Mouse (Mus musculus) hindbrain, embryonic 14.5 days (tissue): ENCODE measurements at regions not wholly inside any gene's neighbourhood (a gene's known extent, or its start where the extent isn't known, plus 50 kb on each side); places are given as distances from the start of the nearest gene placed in this dataset.
A peak's percentile ranks its signal among the peaks of the same experiment; 100 is the strongest.

Experiments
- ATAC-seq: fragments of 200-750 bp; cut with Nextera tagmentation; 2 replicates; pipeline ENCODE4 v1.8.0; 2017; ENCODE audit warnings: moderate number of reproducible peaks, mild to moderate bottlenecking, moderate TSS enrichment, moderate library complexity; ENCODE audit not compliant: low FRiP score
- DNase-seq: peaks from one replicate; pipeline ENCODE4 v3.0.0-alpha.2; 2015; ENCODE audit warnings: low spot score
- H3K27ac ChIP-seq: fragments of 300-500 bp; sonication (generic); 2 replicates; pipeline ENCODE4 v1.5.1; 2014; ENCODE audit warnings: mild to moderate bottlenecking, moderate library complexity
- H3K27me3 ChIP-seq: fragments of 300-500 bp; sonication (generic); 2 replicates; pipeline ENCODE4 v1.6.1; 2014; ENCODE audit warnings: mild to moderate bottlenecking, low read length, mixed read lengths; ENCODE audit not compliant: control insufficient read depth, insufficient read depth
- H3K36me3 ChIP-seq: fragments of 300-500 bp; sonication (generic); replicated peaks from 2 replicates; pipeline ENCODE4 v1.6.1; 2014; ENCODE audit not compliant: control insufficient read depth, insufficient read depth
- H3K4me1 ChIP-seq: fragments of 300-500 bp; sonication (generic); replicated peaks from 2 replicates; pipeline ENCODE4 v1.6.1; 2014; ENCODE audit warnings: antibody characterized with exemption, low read length, mixed read lengths; ENCODE audit not compliant: control insufficient read depth, insufficient read depth
- H3K4me2 ChIP-seq: fragments of 300-500 bp; sonication (generic); replicated peaks from 2 replicates; pipeline ENCODE4 v1.6.1; 2014; ENCODE audit warnings: mild to moderate bottlenecking, moderate library complexity
- H3K4me3 ChIP-seq: fragments of 300-500 bp; sonication (generic); replicated peaks from 2 replicates; pipeline ENCODE4 v1.5.1; 2014; ENCODE audit warnings: mild to moderate bottlenecking, low read length
- H3K9ac ChIP-seq: fragments of 300-500 bp; sonication (generic); 2 replicates; pipeline ENCODE4 v1.6.1; 2014
- H3K9me3 ChIP-seq: fragments of 300-500 bp; sonication (generic); 2 replicates; pipeline ENCODE4 v1.6.1; 2016; ENCODE audit warnings: low read length; ENCODE audit not compliant: control insufficient read depth
- WGBS: fragments of 180-500 bp; shearing (Covaris S2); extraction: QIAGEN DNeasy Blood & Tissue Kit; methylation state at CpG from one replicate; pipeline ENCODE4 v1.1.7; 2014; 5-methylcytosine and 5-hydroxymethylcytosine counted together

GRCm38 (mm10) chr10:10270297-10270696 is 201.8 kb downstream of the Adgb start:
- ATAC-seq (no peak), DNase-seq (no peak)
- Histone ChIP-seq H3K9me3 (no peaks in the 10 kb centered on the region), H3K4me3 (no peak overlapping the region), H3K27me3 (no peaks in the 10 kb centered on the region), H3K4me1 (no peaks in the 10 kb centered on the region), H3K27ac (no peak overlapping the region), H3K4me2 (no peak overlapping the region), H3K9ac (no peak overlapping the region), H3K36me3 (no peaks in the 10 kb centered on the region)
- 88% methylated on average over 2 of the region's 2 CpGs for WGBS

GRCm38 (mm10) chr10:10252540-10253318 is 219.4 kb downstream of the Adgb start:
- no peak overlapping the region for H3K4me3 ChIP-seq
- no peaks in the 10 kb centered on the region for H3K9me3 ChIP-seq
- DNase-seq (no peak), ATAC-seq (peak; percentile 48)
- H3K4me2 ChIP-seq: no peak overlapping the region
- no peak overlapping the region for H3K27ac ChIP-seq
- 64% methylated on average over 8 of the region's 8 CpGs for WGBS
- H3K9ac ChIP-seq: no peak overlapping the region
- no peaks in the 10 kb centered on the region for H3K27me3 ChIP-seq
- no peaks in the 10 kb centered on the region for H3K4me1 ChIP-seq
- no peaks in the 10 kb centered on the region for H3K36me3 ChIP-seq

DNA sequence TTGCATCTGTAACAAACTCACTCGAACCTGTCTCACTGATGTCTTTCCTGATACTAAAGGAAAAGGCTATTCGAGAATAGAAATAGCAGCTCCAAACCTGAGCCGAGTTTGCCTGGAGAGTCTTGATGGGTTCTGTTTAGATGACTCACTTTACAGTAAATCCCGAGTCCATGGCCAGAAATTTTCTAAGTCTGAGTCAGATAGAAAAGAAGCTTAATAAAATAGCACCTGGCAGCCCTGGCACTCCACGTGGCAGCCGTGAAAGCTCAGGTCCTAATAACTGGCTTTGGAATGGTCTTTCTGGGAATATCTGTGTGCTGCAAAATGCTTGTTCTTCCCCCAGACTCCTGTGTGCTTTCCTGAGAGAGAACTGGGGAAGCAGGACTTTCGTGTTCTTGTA is 220.0 kb downstream of the Adgb start:
- H3K4me1 ChIP-seq: no peaks in the 10 kb centered on the region
- no peak overlapping the region for H3K27ac ChIP-seq
- ATAC-seq (no peak), DNase-seq (no peak)
- WGBS: 82% methylated on average over 7 of the region's 7 CpGs
- no peak overlapping the region for H3K4me2 ChIP-seq
- H3K4me3 ChIP-seq: no peak overlapping the region
- H3K27me3 ChIP-seq: no peaks in the 10 kb centered on the region
- H3K9me3 ChIP-seq: no peaks in the 10 kb centered on the region
- no peak overlapping the region for H3K9ac ChIP-seq
- H3K36me3 ChIP-seq: no peaks in the 10 kb centered on the region

DNA sequence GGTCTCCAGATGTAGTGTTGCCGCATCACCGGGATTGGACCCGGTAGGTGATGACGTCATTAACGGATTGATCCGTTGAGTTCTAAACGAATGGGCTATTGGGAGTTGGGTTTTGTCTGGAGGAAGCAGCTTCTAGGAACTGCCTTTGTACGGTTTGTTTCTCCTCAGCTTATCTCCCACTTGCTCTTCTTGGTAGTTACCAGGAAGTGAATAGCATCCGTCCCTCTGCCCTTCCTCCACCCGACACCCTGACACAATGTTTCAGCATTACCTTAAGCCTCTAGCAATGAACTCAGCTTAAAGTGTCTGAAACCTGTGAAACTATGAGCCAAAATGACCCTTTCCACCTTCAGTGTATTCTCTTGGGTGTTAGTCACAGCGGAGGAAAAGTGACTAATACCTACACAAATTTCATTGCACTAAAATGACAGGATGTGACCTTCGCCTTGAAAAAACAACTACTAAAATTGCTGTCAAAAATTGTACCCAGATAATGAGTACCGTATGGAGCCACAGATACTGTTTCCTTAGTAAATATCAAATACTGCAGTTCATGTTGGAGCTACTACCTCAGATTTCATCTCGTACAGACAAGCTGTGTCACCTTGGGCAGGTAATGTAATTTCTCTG is 237.1 kb downstream of the Adgb start:
- ATAC-seq (no peak), DNase-seq (no peak)
- Histone ChIP-seq H3K9me3 (no peaks in the 10 kb centered on the region), H3K36me3 (no peaks in the 10 kb centered on the region), H3K9ac (no peak overlapping the region), H3K27ac (no peak overlapping the region), H3K4me3 (no peak overlapping the region), H3K4me2 (no peak overlapping the region), H3K4me1 (no peaks in the 10 kb centered on the region), H3K27me3 (no peaks in the 10 kb centered on the region)
- WGBS: 90% methylated on average over 14 of the region's 14 CpGs

DNA sequence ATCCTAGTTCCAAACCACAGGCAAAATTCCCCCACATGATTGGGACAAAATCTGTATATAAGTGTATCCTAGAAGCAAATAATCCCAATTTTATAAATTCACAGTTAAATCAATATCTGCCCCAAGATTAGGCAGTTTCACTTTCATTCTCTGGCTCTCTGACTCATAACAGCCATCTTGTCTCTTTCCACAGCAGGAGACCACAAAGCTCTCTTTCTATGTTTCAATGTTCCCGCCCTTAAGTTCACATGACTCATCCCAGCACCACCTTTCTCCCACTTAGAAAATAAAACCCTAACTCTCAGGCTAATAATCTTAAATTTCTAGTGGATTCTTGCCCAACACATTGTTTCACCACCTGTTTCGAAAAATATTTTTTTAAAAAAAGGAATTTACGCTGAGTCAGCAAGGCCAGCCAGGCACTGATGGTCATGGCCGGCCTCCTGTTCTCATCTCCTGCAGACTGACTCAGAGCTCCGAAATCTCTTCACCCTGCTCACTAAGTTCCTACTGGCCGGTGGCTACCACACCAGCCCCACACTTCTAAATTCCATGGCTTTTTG is 247.5 kb downstream of the Adgb start:
- no peak overlapping the region for H3K4me2 ChIP-seq
- H3K9me3 ChIP-seq: no peaks in the 10 kb centered on the region
- H3K27ac ChIP-seq: no peak overlapping the region
- H3K9ac ChIP-seq: no peak overlapping the region
- 93% methylated on average over 6 of the region's 6 CpGs for WGBS
- no peak overlapping the region for H3K4me3 ChIP-seq
- no peak for DNase-seq
- no peaks in the 10 kb centered on the region for H3K4me1 ChIP-seq
- no peak for ATAC-seq
- H3K27me3 ChIP-seq: no peaks in the 10 kb centered on the region
- H3K36me3 ChIP-seq: no peaks in the 10 kb centered on the region

GRCm38 (mm10) chr10:10219726-10220125 is 252.4 kb downstream of the Adgb start:
- Histone ChIP-seq H3K4me3 (no peak overlapping the region), H3K9ac (no peak overlapping the region), H3K4me1 (0 out of 2 replicates have a peak, but pooled peaks cover 3% of the 10 kb centered on the region), H3K36me3 (no peaks in the 10 kb centered on the region), H3K4me2 (no peak overlapping the region), H3K27me3 (no peaks in the 10 kb centered on the region), H3K9me3 (no peaks in the 10 kb centered on the region), H3K27ac (no peak overlapping the region)
- DNase-seq: no peak
- 90% methylated on average over 4 of the region's 4 CpGs for WGBS
- ATAC-seq: no peak

- no peak for DNase-seq
- WGBS: 32% methylated on average over 3 of the region's 3 CpGs
Observed at GRCm38 (mm10) chr10:10216892-10217291, 255.2 kb downstream of the Adgb start.

DNA sequence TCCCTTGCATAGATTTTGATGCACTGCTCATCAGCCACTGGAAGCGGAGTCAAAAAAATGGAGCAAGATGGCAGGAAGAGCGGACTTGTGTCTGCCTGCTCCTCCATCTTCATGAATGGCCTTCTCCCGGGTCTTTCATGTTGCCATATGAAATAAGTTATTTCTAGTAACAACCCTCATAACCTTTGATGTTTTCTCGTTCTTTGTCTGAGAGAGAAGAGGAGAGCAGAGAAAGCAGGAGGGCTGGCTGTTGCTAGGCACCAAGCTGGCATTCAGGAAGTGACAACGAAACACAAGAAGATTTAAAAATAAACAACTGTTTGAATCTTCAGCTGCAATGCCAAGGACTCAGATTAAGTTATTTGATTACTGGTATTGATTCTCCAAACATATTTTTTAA is 256.8 kb downstream of the Adgb start:
- 52% methylated on average over 5 of the region's 5 CpGs for WGBS
- Histone ChIP-seq H3K9ac (no peak overlapping the region), H3K4me2 (no peak overlapping the region), H3K4me1 (0 out of 2 replicates have a peak, but pooled peaks cover 3% of the 10 kb centered on the region), H3K27ac (no peak overlapping the region), H3K36me3 (no peaks in the 10 kb centered on the region), H3K4me3 (no peak overlapping the region), H3K9me3 (no peaks in the 10 kb centered on the region), H3K27me3 (no peaks in the 10 kb centered on the region)
- DNase-seq: no peak
- ATAC-seq: no peak

More at GRCm38 (mm10) chr10:10216892-10217291, 255.2 kb downstream of the Adgb start:
- H3K36me3 ChIP-seq: no peaks in the 10 kb centered on the region
- H3K4me2 ChIP-seq: no peak overlapping the region
- H3K9ac ChIP-seq: no peak overlapping the region
- no peaks in the 10 kb centered on the region for H3K9me3 ChIP-seq
- 0 out of 2 replicates have a peak, but pooled peaks cover 3% of the 10 kb centered on the region for H3K4me1 ChIP-seq
- H3K27ac ChIP-seq: no peak overlapping the region
- H3K4me3 ChIP-seq: no peak overlapping the region
- ATAC-seq: peak; percentile 57; the same call in 1 of the 2 replicates
- H3K27me3 ChIP-seq: no peaks in the 10 kb centered on the region

GRCm38 (mm10) chr10:10208354-10208753 is 263.8 kb downstream of the Adgb start:
- Histone ChIP-seq H3K9me3 (no peaks in the 10 kb centered on the region), H3K27ac (no peak overlapping the region), H3K4me2 (no peak overlapping the region), H3K4me3 (no peak overlapping the region), H3K9ac (no peak overlapping the region), H3K36me3 (no peaks in the 10 kb centered on the region), H3K27me3 (no peaks in the 10 kb centered on the region), H3K4me1 (no peaks in the 10 kb centered on the region)
- no peak for ATAC-seq
- 83% methylated on average over 5 of the region's 5 CpGs for WGBS
- no peak for DNase-seq
